Mouse (Mus musculus) mesoderm, embryonic 11.5 days (tissue): ENCODE data around the gene Pdcd4.
A peak's percentile ranks its signal among the peaks of the same experiment; 100 is the strongest.
"Not testable (repeated sequence)": the region's sequence is repeated elsewhere in the genome, so short reads cannot be mapped to it uniquely, and the experiment has no call there.

ENCODE experiments used
- DNase-seq: peaks from one replicate; pipeline ENCODE4 v3.0.0-alpha.2; 2012; ENCODE audit warnings: low read depth, low spot score

Gene Pdcd4

DNA sequence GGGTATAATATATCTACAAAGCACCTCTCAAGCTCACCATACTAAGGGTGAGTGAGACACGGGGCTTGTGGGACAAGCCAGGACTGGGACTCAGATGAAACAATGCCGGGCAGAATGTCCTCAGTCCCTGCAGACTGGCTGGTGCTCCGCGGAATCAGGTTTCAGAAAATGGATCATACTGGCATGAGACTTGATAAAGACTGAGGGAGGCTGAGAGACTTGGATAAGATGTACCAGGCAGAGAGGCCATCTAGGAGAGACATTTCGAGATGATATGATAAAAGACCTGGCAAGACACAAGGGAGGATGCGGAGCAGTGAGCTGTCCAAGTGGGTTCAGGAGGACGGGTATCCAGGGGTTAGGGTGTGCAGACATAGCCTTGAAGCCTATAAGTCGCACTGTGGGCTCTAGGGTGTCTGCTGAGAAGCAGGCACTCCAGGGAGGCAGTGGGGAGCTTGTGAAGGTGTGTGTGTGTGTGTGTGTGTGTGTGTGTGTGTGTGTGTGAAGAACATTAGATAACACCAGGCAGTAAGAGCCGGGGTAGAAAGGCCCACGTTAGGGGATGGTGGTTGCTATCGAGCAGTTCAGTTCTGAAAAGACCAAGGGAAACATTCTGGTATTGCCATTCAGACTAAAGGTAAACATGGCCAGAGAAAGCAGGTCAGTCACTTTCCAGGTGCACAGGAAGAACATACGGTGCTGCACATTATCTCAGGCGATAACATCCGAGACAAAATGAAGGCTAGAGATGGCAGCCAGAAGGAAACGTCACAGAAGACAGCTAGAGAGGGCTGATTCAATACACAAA is 10.1 kb downstream of the Pdcd4 start:
- no peak for DNase-seq

- DNase-seq: peak; percentile 98
Observed at GRCm38 (mm10) chr19:53902739-53903487, 10.9 kb downstream of the Pdcd4 start.

DNA sequence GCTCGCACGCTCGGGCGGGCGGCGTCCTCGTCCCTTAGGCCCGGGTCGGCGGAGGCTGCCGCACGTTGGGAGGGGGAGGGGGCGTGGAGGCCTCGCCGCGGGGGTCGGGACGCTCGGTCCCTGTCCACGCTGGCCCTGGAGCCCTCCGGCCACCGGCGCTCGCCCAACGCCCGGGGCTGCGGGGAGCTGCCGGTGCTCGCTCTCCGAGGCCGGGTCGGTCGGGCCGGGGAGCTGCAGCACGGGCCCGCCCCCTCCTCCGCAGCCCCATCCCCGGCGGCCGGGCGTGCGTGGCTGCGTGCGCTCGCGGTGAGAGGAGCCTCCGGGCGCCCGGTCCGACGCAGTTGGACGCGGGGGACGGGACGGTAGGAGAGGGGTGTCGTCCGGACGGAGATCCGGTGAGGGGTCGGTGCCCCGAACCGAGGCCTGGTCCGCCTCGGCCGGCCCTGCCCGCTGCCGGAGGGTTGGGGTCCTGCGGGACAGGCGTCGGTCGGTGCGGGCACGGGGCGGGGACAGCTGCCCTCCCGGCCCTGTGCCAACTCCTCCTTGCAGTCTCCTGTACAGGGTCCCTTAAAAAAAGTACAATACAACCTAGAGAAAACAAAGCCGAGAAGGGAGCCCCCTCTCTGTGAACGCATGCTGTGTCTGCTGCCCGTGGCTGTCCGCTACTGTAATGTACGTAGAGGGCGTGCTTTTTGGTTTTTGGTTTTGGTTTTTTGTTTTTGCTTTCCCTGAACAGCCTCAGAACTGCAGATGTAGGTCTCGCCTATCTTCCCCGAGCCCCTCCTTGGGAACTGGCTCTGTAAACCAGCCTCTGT is 11.7 kb downstream of the Pdcd4 start:
- DNase-seq: peak; percentile 56

GRCm38 (mm10) chr19:53904833-53905480 is 12.9 kb downstream of the Pdcd4 start:
- no peak for DNase-seq

- no peak for DNase-seq
Observed at GRCm38 (mm10) chr19:53906033-53906702, 14.1 kb downstream of the Pdcd4 start.

DNA sequence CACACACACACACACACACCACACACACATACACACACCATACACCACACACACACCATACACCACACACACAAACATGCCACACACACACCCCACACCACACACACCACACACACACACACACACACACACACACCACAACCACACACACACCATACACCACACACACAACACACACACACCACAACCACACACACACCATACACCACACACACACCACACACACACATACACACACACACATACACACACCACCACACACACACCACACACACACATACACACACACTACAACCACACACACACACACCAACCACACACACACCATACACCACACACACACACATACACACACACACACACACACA is 14.7 kb downstream of the Pdcd4 start:
- not testable (repeated sequence) for DNase-seq

DNA sequence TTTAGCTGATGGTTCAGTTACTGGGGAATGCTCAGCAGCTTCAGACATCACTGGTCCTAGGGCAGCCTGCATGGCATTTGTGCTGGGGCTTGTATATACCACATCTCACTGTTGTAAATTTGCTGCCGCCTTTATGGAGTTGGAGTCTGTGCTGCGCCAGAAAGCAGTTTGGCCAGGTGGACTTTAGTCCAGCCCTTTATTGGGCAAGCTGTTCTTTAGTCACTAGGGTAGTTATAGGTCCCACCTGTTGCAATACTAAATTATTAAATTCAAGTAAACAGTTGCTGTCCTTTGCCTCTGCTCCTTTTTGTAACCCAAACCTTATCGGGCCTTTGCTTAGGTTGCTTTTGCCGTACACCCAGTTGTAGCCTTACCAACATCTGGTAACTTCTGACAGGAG is 22.9 kb downstream of the Pdcd4 start:
- no peak for DNase-seq

- DNase-seq: no peak
Observed at GRCm38 (mm10) chr19:53919541-53919940, 27.5 kb downstream of the Pdcd4 start.

DNA sequence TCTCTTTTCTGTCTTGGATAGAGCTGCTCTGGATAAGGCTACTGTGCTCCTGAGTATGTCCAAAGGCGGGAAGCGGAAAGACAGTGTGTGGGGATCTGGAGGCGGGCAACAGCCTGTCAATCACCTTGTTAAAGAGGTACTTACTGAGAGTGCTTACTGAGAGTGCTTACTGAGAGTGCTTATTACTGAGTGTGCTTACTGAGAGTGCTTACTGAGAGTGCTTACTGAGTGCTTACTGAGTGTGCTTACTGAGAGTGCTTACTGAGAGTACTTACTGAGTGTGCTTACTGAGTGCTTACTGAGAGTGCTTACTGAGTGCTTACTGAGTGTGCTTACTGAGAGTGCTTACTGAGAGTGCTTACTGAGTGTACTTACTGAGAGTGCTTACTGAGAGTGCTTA is 30.0 kb downstream of the Pdcd4 start:
- DNase-seq: not testable (repeated sequence)

DNA sequence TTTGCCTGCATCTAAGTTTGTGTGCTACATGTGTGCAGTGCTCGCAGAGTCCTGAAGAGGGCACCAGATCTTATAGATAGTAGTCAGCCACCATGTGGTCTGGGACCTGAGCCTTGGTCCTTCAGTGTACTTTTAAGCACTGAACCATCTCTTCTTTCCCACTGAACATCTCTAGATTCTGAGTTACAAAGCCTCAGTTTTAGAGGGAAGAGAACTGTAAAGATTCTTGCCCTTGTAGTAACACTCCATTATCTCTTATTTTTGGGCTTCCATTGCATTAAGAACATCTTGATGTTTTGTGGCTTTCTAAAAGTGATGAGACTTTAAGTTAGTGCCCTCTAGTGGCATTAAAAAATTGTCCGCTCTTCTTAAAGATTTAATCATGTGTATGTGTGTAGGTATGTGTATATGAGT is 33.3 kb downstream of the Pdcd4 start:
- peak; percentile 47 for DNase-seq

GRCm38 (mm10) chr19:53926705-53927104 is 34.7 kb downstream of the Pdcd4 start:
- no peak for DNase-seq

- DNase-seq: no peak
Observed at GRCm38 (mm10) chr19:53929218-53929617, 37.2 kb downstream of the Pdcd4 start.

DNA sequence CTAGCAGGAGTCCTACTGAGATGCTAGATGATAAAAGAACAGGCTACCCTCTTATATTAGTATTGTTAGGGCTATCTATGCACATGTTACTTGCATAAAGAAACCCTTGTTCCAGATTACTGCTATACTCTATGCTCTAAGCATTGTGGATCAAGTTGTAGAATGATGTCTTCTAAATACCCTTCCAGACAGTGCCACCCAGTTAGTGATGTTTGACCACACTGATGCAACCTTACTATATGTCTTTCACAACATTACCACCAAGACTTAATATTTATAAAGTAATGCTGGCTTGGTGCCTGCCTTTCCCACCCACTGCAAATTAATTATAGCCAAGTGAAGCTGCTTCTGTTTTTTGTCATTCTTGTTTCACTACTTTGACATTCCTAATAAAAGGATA is 41.0 kb downstream of the Pdcd4 start:
- DNase-seq: no peak

DNA sequence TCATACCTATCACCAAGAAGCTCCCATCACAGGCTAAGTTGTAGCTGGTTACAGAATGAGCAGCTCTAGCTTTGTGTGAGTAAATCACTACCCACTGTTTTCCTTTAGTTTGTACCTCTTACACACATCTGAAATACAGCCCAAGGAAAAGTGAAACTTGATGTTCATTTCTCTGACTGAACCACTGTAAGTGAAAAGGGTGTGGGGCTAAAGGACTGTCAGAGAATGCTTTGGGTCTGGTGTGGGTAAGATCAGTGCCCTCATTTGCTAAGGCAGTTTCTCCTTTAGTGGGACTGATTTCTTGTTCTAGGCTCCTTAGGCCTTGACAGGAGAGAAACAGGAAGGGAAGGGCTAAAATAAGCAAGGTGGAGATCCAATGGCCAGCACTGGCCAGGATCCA is 42.0 kb downstream of the Pdcd4 start:
- no peak for DNase-seq

DNA sequence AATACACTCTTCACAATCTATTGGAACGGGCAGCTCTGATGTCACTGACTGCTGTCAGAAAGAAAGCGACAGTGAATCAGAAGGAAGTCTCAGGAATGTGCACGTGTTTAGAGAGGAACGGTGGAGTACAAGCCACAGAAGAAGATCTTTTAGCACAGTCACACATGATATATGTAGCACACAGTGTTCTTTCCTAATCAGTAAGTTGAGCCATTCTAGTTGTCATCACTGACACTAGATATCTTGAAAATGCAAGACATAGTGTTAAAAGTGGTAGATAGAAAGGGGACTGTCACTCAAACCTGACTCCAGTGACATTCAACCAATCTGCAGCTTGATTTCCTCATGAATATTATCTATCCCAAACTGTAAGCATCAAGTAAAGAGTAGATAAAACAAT is 47.4 kb downstream of the Pdcd4 start:
- DNase-seq: no peak

- no peak for DNase-seq
Observed at GRCm38 (mm10) chr19:53941139-53941538, 49.1 kb downstream of the Pdcd4 start.

- no peak for DNase-seq
Observed at GRCm38 (mm10) chr19:53942342-53942741, 50.3 kb downstream of the Pdcd4 start.

DNA sequence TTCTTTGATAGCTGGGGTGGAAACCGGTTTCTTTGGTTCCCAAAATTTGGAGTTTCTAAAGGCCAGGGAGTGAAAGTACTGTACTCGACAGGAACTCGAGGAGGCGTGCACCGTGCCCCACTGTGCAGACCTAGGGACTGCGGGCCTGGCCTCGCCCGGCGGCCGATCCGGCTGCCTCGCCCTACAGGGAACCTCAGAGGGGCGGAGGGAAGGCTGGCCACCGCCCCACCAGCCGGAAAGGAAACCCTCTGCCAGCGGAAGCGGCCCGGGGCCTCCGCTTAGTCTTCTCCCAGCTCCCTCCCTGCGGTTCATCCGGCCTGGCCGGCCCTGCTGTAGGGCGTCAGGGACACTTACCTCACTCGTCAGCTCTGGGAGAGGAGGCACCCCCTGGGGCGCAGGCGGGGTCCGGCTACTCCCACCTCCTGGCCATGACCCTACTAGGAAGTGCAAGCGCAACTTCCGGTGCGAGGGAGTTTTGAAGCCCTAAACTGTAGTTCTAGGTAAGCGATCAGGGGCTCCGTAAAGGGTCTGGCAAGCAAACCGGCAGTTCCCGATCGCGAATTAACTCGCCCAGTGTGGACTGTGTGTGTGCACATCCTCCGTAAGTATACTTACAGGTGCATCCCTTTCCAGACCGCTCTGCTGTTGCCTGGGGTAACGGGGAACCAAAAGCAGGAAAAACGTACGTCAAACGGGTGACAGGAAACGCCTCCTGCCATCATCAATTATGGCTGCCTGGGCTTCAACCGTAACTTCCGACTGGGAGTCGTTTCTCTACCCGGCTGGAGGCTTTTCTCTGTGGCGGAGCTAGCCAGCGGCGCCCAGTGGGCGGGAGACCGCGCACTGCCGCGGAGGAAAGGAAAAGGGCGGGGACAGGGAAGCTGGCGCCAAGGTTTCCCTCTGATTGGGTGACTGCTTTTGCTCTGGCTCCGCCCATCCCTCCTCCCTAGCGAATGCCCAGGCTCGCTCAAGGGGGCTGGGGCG is 52.1 kb downstream of the Pdcd4 start, which contains the start of the genes Shoc2 and Bbip1:
TSS of gene Shoc2 (plus strand) at position 505 of the 984 bp plus-strand sequence.
TSS of gene Bbip1 (minus strand) at position 826 of the 984 bp plus-strand sequence.
- peak; percentile 99 for DNase-seq

DNA sequence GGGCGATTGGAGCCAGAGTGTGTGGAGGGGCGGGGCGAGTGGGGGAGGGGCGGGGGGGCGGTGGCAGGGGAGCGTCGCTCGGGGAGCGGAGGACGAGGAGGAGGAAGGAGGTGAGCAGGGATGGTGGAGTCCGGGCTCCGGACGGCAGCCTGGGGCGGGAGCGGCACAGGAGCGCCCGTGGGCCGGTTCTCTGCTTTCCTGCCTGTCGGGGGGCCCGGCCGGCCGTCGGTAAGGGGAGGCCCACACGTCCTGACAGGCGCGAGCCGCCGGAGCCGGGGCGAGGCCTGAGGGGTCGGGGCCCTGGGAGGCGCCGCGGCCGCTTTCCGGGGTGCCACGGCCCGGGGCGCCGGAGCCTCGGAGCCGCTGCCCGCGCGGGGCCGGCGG is 52.7 kb downstream of the Pdcd4 start:
- no peak for DNase-seq
